Mouse (Mus musculus) lung, embryonic 16.5 days (tissue): ENCODE data around the gene Cacng7. TPM values are rescaled to one million over a fixed set of nuclear protein-coding genes. Genes with fewer than 3 reads are reported as not detected.
A peak's percentile ranks its signal among the peaks of the same experiment; 100 is the strongest.

Experiments used
- ATAC-seq: fragments of 200-750 bp; cut with Nextera tagmentation; 2 replicates; pipeline ENCODE4 v1.8.0; 2017; ENCODE audit warnings: low read depth, mild to moderate bottlenecking, moderate library complexity
- H3K27ac ChIP-seq: fragments of 300-500 bp; sonication (generic); 2 replicates; pipeline ENCODE4 v1.5.1; 2014; ENCODE audit warnings: mild to moderate bottlenecking, control low read depth, low read length
- H3K27me3 ChIP-seq: fragments of 300-500 bp; sonication (generic); 2 replicates; pipeline ENCODE4 v1.6.1; 2014; ENCODE audit warnings: low read depth, low read length, mixed read lengths; ENCODE audit not compliant: control insufficient read depth, insufficient read depth
- H3K36me3 ChIP-seq: fragments of 300-500 bp; sonication (generic); 2 replicates; pipeline ENCODE4 v1.6.1; 2014; ENCODE audit warnings: low read length; ENCODE audit not compliant: control insufficient read depth, insufficient read depth
- H3K4me1 ChIP-seq: fragments of 300-500 bp; sonication (generic); replicated peaks from 2 replicates; pipeline ENCODE4 v1.6.1; 2014; ENCODE audit warnings: low read length, mixed read lengths; ENCODE audit not compliant: control insufficient read depth, insufficient read depth
- H3K4me2 ChIP-seq: fragments of 300-500 bp; sonication (generic); 2 replicates; pipeline ENCODE4 v1.6.1; 2014; ENCODE audit warnings: low read depth, low read length, control low read depth
- H3K4me3 ChIP-seq: fragments of 300-500 bp; sonication (generic); 2 replicates; pipeline ENCODE4 v1.5.1; 2014; ENCODE audit warnings: mild to moderate bottlenecking, low read length, control low read depth
- H3K9ac ChIP-seq: fragments of 300-500 bp; sonication (generic); 2 replicates; pipeline ENCODE4 v1.6.1; 2014; ENCODE audit warnings: low read length, control low read depth
- H3K9me3 ChIP-seq: fragments of 300-500 bp; sonication (generic); 2 replicates; pipeline ENCODE4 v1.6.1; 2016; ENCODE audit warnings: low read length; ENCODE audit not compliant: control insufficient read depth
- WGBS: fragments of 180-500 bp; shearing (Covaris S2); extraction: QIAGEN DNeasy Blood & Tissue Kit; methylation state at CpG from one replicate; pipeline ENCODE4 v1.1.7; 2014; 5-methylcytosine and 5-hydroxymethylcytosine counted together
- polyA plus RNA-seq: library from polyadenylated mRNA; unstranded; fragments of >200 nt; fragmentation: Nextera tagmentation; extraction: Ambion mirVana; gene quantifications from 2 replicates; pipeline ENCODE4 v1.2.1, GENCODE M21; 2015

The Cacng7 gene
- polyA plus RNA-seq, 1 experiment from 2014 or later, result 0.55 TPM

GRCm38 (mm10) chr7:3351536-3351935 lies 18.8 kb downstream of the Cacng7 start:
- Histone ChIP-seq H3K4me2 (no peak overlapping the region), H3K27me3 (no peaks in the 10 kb centered on the region), H3K27ac (no peak overlapping the region), H3K4me3 (no peak overlapping the region), H3K9me3 (no peaks in the 10 kb centered on the region), H3K36me3 (no peaks in the 10 kb centered on the region), H3K4me1 (no peaks in the 10 kb centered on the region), H3K9ac (no peak overlapping the region)
- ATAC-seq, result no peak
- WGBS, result 100% methylated on average over 1 of the region's 1 CpGs

GRCm38 (mm10) chr7:3354850-3355249 lies 22.1 kb downstream of the Cacng7 start:
- H3K27me3 ChIP-seq, result no peaks in the 10 kb centered on the region
- H3K9me3 ChIP-seq, result no peaks in the 10 kb centered on the region
- H3K4me1 ChIP-seq, result no peaks in the 10 kb centered on the region
- WGBS, result 87% methylated on average over 6 of the region's 6 CpGs
- H3K4me3 ChIP-seq, result no peak overlapping the region
- ATAC-seq, result no peak
- H3K9ac ChIP-seq, result no peak overlapping the region
- no peak overlapping the region for H3K4me2 ChIP-seq
- no peak overlapping the region for H3K27ac ChIP-seq
- no peaks in the 10 kb centered on the region for H3K36me3 ChIP-seq

GRCm38 (mm10) chr7:3360678-3361077 lies 27.9 kb downstream of the Cacng7 start:
- Histone ChIP-seq H3K4me2 (no peak overlapping the region), H3K9ac (no peak overlapping the region), H3K4me1 (no peaks in the 10 kb centered on the region), H3K27me3 (no peaks in the 10 kb centered on the region; the same call in 1 of the 2 replicates), H3K36me3 (no peaks in the 10 kb centered on the region), H3K27ac (no peak overlapping the region), H3K9me3 (no peaks in the 10 kb centered on the region), H3K4me3 (no peak overlapping the region)
- 100% methylated on average over 1 of the region's 1 CpGs for WGBS
- ATAC-seq, result no peak

- ATAC-seq, result no peak
- Histone ChIP-seq H3K9me3 (no peaks in the 10 kb centered on the region), H3K36me3 (no peaks in the 10 kb centered on the region), H3K4me1 (no peaks in the 10 kb centered on the region), H3K4me2 (no peak overlapping the region), H3K27ac (no peak overlapping the region), H3K4me3 (no peak overlapping the region), H3K9ac (no peak overlapping the region), H3K27me3 (peaks cover 10% of the 10 kb centered on the region)
- WGBS, result 28% methylated on average over 11 of the region's 11 CpGs
Measured at GRCm38 (mm10) chr7:3365547-3366279, 33.0 kb downstream of the Cacng7 start.

- peak; percentile 31; the same call in 1 of the 2 replicates for ATAC-seq
- no peak overlapping the region for H3K27ac ChIP-seq
- H3K4me1 ChIP-seq, result no peaks in the 10 kb centered on the region
- no peaks in the 10 kb centered on the region for H3K9me3 ChIP-seq
- no peak overlapping the region for H3K9ac ChIP-seq
- H3K4me3 ChIP-seq, result peak overlapping the region; percentile 11
- H3K27me3 ChIP-seq, result peaks cover 10% of the 10 kb centered on the region
- WGBS, result 19% methylated on average over 42 of the region's 42 CpGs
- H3K36me3 ChIP-seq, result no peaks in the 10 kb centered on the region
- peak overlapping the region; percentile 36 for H3K4me2 ChIP-seq
Measured at GRCm38 (mm10) chr7:3366705-3367516, 34.2 kb downstream of the Cacng7 start.

- Histone ChIP-seq H3K4me2 (no peak overlapping the region), H3K9ac (no peak overlapping the region), H3K36me3 (no peaks in the 10 kb centered on the region), H3K4me3 (no peak overlapping the region), H3K27me3 (peaks cover 10% of the 10 kb centered on the region), H3K27ac (no peak overlapping the region), H3K4me1 (no peaks in the 10 kb centered on the region), H3K9me3 (no peaks in the 10 kb centered on the region)
- 12% methylated on average over 10 of the region's 11 CpGs for WGBS
- no peak for ATAC-seq
Measured at GRCm38 (mm10) chr7:3367569-3367968, 34.8 kb downstream of the Cacng7 start.

- Histone ChIP-seq H3K4me1 (no peaks in the 10 kb centered on the region), H3K4me3 (no peak overlapping the region), H3K4me2 (no peak overlapping the region), H3K9me3 (no peaks in the 10 kb centered on the region), H3K27me3 (peaks cover 10% of the 10 kb centered on the region), H3K27ac (no peak overlapping the region), H3K36me3 (no peaks in the 10 kb centered on the region), H3K9ac (no peak overlapping the region)
- WGBS, result 32% methylated on average over 12 of the region's 12 CpGs
- ATAC-seq, result no peak
Measured at GRCm38 (mm10) chr7:3368311-3368710, 35.6 kb downstream of the Cacng7 start.

GRCm38 (mm10) chr7:3369189-3369588 lies 36.4 kb downstream of the Cacng7 start:
- Histone ChIP-seq H3K9me3 (no peaks in the 10 kb centered on the region), H3K4me2 (no peak overlapping the region), H3K27me3 (peaks cover 10% of the 10 kb centered on the region), H3K4me3 (no peak overlapping the region), H3K27ac (no peak overlapping the region), H3K4me1 (no peaks in the 10 kb centered on the region), H3K36me3 (no peaks in the 10 kb centered on the region), H3K9ac (no peak overlapping the region)
- no peak for ATAC-seq
- WGBS, result 62% methylated on average over 6 of the region's 6 CpGs

- Histone ChIP-seq H3K9me3 (no peaks in the 10 kb centered on the region), H3K4me3 (no peak overlapping the region), H3K27ac (no peak overlapping the region), H3K27me3 (peaks cover 10% of the 10 kb centered on the region), H3K4me1 (no peaks in the 10 kb centered on the region), H3K9ac (no peak overlapping the region), H3K4me2 (no peak overlapping the region), H3K36me3 (no peaks in the 10 kb centered on the region)
- no peak for ATAC-seq
- 43% methylated on average over 4 of the region's 4 CpGs for WGBS
Measured at GRCm38 (mm10) chr7:3370407-3370806, 37.7 kb downstream of the Cacng7 start.
